Mouse (Mus musculus) embryonic facial prominence, embryonic 11.5 days (tissue): ENCODE data around the gene Olfr629. TPM values are rescaled to one million over a fixed set of nuclear protein-coding genes. Genes with fewer than 3 reads are reported as not detected.
"Not testable (repeated sequence)": the region's sequence is repeated elsewhere in the genome, so short reads cannot be mapped to it uniquely, and the experiment has no call there.

Source experiments
- ATAC-seq: fragments of 200-750 bp; cut with Nextera tagmentation; replicated peaks from 2 replicates; pipeline ENCODE4 v1.8.0; 2017; ENCODE audit warnings: low read depth; ENCODE audit not compliant: insufficient number of reproducible peaks, low FRiP score, low TSS enrichment
- DNase-seq: peaks from one replicate; pipeline ENCODE4 v3.0.0-alpha.2; 2015; ENCODE audit warnings: low spot score
- H3K27ac ChIP-seq: fragments of 300-500 bp; sonication (generic); replicated peaks from 2 replicates; pipeline ENCODE4 v1.5.1; 2014; ENCODE audit warnings: mild to moderate bottlenecking, low read depth, low read length, control low read depth
- H3K27me3 ChIP-seq: fragments of 300-500 bp; sonication (generic); 2 replicates; pipeline ENCODE4 v1.6.1; 2014; ENCODE audit warnings: mild to moderate bottlenecking, low read length, moderate library complexity, mixed read lengths; ENCODE audit not compliant: control insufficient read depth, insufficient read depth
- H3K36me3 ChIP-seq: fragments of 300-500 bp; sonication (generic); replicated peaks from 2 replicates; pipeline ENCODE4 v1.6.1; 2014; ENCODE audit warnings: low read depth, mild to moderate bottlenecking, low read length, moderate library complexity, mixed read lengths; ENCODE audit not compliant: control insufficient read depth, insufficient read depth
- H3K4me1 ChIP-seq: fragments of 300-500 bp; sonication (generic); 2 replicates; pipeline ENCODE4 v1.6.1; 2014; ENCODE audit warnings: low read length, mixed read lengths; ENCODE audit not compliant: control insufficient read depth, insufficient read depth
- H3K4me2 ChIP-seq: fragments of 300-500 bp; sonication (generic); 2 replicates; pipeline ENCODE4 v1.6.1; 2014; ENCODE audit warnings: low read depth, mild to moderate bottlenecking, control low read depth, low read length, moderate library complexity
- H3K4me3 ChIP-seq: fragments of 300-500 bp; sonication (generic); 2 replicates; pipeline ENCODE4 v1.5.1; 2014; ENCODE audit warnings: low read depth, low read length, control low read depth
- H3K9ac ChIP-seq: fragments of 300-500 bp; sonication (generic); replicated peaks from 2 replicates; pipeline ENCODE4 v1.6.1; 2014; ENCODE audit warnings: mild to moderate bottlenecking, control low read depth, low read length
- H3K9me3 ChIP-seq: fragments of 300-500 bp; sonication (generic); replicated peaks from 2 replicates; pipeline ENCODE4 v1.6.1; 2016; ENCODE audit warnings: mild to moderate bottlenecking, low read length, inconsistent platforms, mixed read lengths; ENCODE audit not compliant: control insufficient read depth
- WGBS: fragments of 180-500 bp; shearing (Covaris S2); extraction: QIAGEN DNeasy Blood & Tissue Kit; methylation state at CpG from one replicate; pipeline ENCODE4 v1.1.7; 2014; 5-methylcytosine and 5-hydroxymethylcytosine counted together
- polyA plus RNA-seq: library from polyadenylated mRNA; unstranded; fragments of >200 nt; fragmentation: Nextera tagmentation; extraction: Ambion mirVana; gene quantifications from 2 replicates; pipeline ENCODE4 v1.2.1, GENCODE M21; 2014

Olfr629 gene
- polyA plus RNA-seq: not detected in 2 replicates

DNA sequence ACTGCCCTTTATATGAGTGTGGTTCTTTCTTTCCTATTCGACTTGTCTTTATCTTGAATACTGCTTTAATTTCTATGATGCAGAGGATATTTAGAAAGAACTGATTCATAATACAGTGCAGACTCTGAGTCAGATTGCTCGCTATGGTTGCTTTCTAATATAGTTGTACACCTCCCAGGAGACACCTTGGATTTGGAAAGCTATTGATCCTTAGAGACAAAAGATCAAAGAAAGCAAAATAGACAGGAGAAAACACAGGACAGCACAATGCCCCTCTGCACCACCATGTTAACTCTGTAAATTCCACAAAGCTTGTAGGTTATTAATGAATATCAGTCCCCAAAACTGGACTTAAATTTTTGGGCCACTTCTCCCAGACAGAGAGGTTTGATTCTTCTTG, at the start of gene Olfr629:
Olfr629 (minus strand) TSS at position 101 of the 400 bp plus-strand sequence.
- Histone ChIP-seq H3K9ac (no peak within 1 kb of the TSS), H3K36me3 (no peaks in the 10 kb centered on the region), H3K4me1 (no peaks in the 10 kb centered on the region), H3K27me3 (no peaks in the 10 kb centered on the region), H3K4me2 (no peak within 1 kb of the TSS), H3K9me3 (no peaks in the 10 kb centered on the region), H3K4me3 (no peak within 1 kb of the TSS), H3K27ac (no peak within 1 kb of the TSS)
- DNase-seq: no peak
- no peak for ATAC-seq
- 80% methylated on average over 2 of the region's 2 CpGs for WGBS

DNA sequence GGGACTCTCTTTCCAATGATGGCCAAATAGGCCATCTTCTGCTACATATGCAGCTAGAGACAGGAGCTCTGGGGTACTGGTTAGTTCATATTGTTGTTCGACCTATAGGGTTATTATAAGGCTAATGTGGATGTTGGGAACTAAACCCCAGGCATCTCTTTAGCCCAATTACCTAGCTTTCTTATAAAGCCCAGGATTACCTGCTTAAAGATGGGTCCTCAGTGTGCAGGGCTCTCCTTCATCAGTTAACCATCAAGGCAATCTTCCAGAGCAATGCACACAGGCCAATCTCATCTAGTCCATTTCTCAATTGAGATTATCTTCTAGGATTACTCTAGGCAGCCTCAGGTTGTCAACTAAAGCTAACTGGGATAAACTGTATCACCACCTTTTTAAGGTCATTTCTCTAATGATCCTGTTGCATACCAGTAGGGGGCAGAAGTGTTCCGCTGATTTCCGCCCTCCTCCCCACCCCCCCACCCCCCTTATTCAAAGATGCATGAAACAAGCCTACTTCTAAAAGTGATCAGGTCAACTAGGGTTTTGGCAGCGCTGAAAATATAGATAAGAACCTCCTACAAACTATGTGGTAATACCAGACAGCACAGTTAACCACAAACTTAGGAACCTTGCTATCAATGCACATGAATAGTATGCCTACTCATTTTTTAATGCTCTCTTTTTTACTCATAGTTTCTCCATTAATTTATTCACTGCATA, 48.1 kb upstream of the Olfr629 start:
- Histone ChIP-seq H3K4me1 (no peaks in the 10 kb centered on the region), H3K4me2 (no peak overlapping the region), H3K9ac (no peak overlapping the region), H3K9me3 (no peaks in the 10 kb centered on the region), H3K27ac (no peak overlapping the region), H3K27me3 (no peaks in the 10 kb centered on the region), H3K4me3 (no peak overlapping the region), H3K36me3 (no peaks in the 10 kb centered on the region)
- WGBS: 18% methylated on average over 4 of the region's 4 CpGs
- DNase-seq (no peak), ATAC-seq (no peak)

DNA sequence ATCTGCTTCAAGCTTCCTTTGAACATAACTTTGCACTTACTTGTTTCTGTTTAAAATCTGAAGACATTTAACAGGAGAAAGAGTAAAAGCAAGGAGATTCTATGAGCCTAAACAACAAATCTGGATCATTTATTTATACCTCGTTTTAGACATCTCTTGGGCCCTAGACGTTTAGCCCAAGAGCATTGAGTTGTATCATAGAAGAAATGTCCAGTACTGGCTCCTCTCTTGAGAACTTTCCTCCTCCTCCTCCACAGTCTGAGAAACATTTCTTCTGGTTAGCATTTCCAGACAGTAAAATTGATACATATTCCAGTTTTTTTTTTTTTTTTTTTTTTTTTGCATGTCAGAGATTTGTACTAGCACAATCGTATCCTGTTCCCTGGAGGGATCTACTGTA, 47.0 kb upstream of the Olfr629 start, which contains the start of gene Olfr67:
Olfr67 (minus strand) TSS at position 101 of the 400 bp plus-strand sequence.
- DNase-seq (no peak), ATAC-seq (no peak)
- no peak within 1 kb of the TSS for H3K9ac ChIP-seq
- H3K36me3 ChIP-seq: no peaks in the 10 kb centered on the region
- 79% methylated on average over 3 of the region's 3 CpGs for WGBS
- no peaks in the 10 kb centered on the region for H3K9me3 ChIP-seq
- no peaks in the 10 kb centered on the region for H3K27me3 ChIP-seq
- H3K4me3 ChIP-seq: no peak within 1 kb of the TSS
- no peak within 1 kb of the TSS for H3K4me2 ChIP-seq
- H3K27ac ChIP-seq: no peak within 1 kb of the TSS
- no peaks in the 10 kb centered on the region for H3K4me1 ChIP-seq

DNA sequence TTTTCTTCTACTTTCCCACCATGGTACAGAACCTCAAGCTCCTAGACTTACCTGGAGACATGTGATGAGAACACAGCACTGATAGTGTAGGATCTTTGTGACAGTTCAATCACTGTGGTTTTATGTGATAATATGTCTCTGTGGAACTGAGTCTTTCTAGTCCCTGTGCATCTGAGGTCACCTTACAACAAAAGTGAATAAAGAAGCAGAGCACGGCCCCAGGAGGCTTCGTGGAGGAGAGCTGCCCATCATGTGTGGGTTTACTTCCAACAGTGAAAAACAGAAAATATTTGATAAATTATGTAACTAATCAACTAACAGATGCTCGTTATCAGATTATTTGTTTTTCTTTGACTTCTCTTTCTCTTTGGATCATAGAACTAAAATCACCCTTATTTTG, 34.9 kb upstream of the Olfr629 start, which contains the start of gene Olfr68:
Olfr68 (minus strand) TSS at position 101 of the 400 bp plus-strand sequence.
- Histone ChIP-seq H3K27me3 (no peaks in the 10 kb centered on the region), H3K9ac (no peak within 1 kb of the TSS), H3K36me3 (no peaks in the 10 kb centered on the region), H3K4me1 (no peaks in the 10 kb centered on the region), H3K27ac (no peak within 1 kb of the TSS), H3K4me2 (no peak within 1 kb of the TSS), H3K9me3 (no peaks in the 10 kb centered on the region), H3K4me3 (no peak within 1 kb of the TSS)
- no peak for DNase-seq
- 79% methylated on average over 3 of the region's 3 CpGs for WGBS
- ATAC-seq: no peak

DNA sequence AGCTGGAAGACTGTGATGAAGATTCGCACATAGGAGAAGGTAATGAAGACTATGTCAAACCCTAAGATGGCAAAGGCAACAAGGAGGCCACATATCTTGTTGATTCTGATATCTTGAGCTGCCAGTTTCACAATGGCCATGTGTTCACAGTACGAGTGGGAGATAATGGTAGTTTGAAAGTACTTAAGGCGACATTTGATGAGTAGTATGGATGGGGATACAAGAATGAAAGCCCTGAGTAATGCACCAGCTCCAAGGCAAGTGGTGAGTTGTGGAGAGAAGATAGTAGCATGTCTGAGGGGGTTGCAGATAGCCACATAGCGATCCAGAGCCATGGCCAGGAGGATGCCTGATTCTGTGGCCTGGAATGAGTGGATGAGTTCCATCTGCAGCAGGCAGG, 32.9 kb upstream of the Olfr629 start:
- H3K9ac ChIP-seq, DNase-seq, H3K4me3 ChIP-seq, ATAC-seq, H3K4me2 ChIP-seq, H3K9me3 ChIP-seq, H3K27me3 ChIP-seq, H3K27ac ChIP-seq, H3K36me3 ChIP-seq, H3K4me1 ChIP-seq: not testable (repeated sequence)
- 86% methylated on average over 4 of the region's 4 CpGs for WGBS

DNA sequence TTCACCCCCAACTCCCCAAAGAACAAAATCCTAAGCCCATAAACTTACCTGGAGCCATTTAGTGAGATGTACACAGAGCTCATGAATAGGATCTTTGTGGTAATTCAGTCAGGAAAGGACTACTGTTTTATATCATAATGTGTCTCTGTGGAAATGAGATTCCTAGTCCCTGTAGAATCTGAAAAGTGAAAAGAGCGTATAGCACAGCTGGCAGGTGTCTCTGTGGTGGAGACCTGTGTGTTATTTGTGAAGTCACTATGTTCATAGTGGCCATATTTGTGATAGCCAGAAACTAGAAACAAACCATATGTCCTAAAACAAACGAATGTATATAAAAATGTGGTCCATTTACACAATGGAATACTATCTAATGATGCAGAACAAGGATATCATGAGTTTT, 26.8 kb upstream of the Olfr629 start, which contains the start of gene Olfr69:
Olfr69 (minus strand) TSS at position 101 of the 400 bp plus-strand sequence.
- no peak for DNase-seq
- no peaks in the 10 kb centered on the region for H3K4me1 ChIP-seq

DNA sequence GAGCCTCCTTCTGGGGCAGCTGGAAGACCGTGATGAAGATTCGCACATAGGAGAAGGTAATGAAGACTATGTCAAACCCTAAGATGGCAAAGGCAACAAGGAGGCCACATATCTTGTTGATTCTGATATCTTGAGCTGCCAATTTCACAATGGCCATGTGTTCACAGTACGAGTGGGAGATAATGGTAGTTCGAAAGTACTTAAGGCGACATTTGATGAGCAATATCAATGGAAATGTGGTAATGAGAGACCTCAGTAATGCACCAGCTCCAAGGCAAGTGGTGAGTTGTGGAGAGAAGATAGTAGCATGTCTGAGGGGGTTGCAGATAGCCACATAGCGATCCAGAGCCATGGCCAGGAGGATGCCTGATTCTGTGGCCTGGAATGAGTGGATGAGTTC, 22.9 kb upstream of the Olfr629 start:
- DNase-seq, H3K9ac ChIP-seq, H3K27me3 ChIP-seq, H3K27ac ChIP-seq, H3K9me3 ChIP-seq, ATAC-seq, H3K4me2 ChIP-seq, H3K4me1 ChIP-seq, H3K36me3 ChIP-seq, H3K4me3 ChIP-seq: not testable (repeated sequence)
- 87% methylated on average over 5 of the region's 6 CpGs for whole genome bisulfite sequencing

More for the DNA sequence above, 26.8 kb upstream of the Olfr629 start, which contains the start of gene Olfr69:
- Histone ChIP-seq H3K9me3 (no peaks in the 10 kb centered on the region), H3K27ac (no peak within 1 kb of the TSS), H3K4me2 (no peak within 1 kb of the TSS), H3K4me3 (no peak within 1 kb of the TSS), H3K36me3 (no peaks in the 10 kb centered on the region), H3K27me3 (no peaks in the 10 kb centered on the region), H3K9ac (no peak within 1 kb of the TSS)
- WGBS: 81% methylated on average over 2 of the region's 2 CpGs
- ATAC-seq: no peak

DNA sequence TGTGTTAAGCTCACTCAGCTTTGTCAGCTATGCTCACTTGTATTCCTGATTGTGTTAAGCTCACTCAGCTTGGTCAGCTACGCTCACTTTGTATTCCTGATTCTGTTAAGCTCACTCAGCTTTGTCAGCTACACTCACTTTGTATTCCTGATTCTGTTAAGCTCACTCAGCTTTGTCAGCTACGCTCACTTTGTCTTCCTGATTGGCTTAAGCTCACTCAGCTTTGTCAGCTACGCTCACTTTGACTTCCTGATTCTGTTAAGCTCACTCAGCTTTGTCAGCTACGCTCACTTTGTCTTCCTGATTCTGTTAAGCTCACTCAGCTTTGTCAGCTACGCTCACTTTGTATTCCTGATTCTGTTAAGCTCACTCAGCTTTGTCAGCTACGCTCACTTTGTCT, 17.5 kb upstream of the Olfr629 start:
- not testable (repeated sequence) for H3K4me2 ChIP-seq, ATAC-seq, DNase-seq, H3K9ac ChIP-seq, H3K4me1 ChIP-seq, H3K4me3 ChIP-seq, H3K27me3 ChIP-seq, H3K9me3 ChIP-seq, H3K36me3 ChIP-seq, H3K27ac ChIP-seq
- WGBS: 86% methylated on average over 6 of the region's 6 CpGs
